In the genomic region with DNA sequence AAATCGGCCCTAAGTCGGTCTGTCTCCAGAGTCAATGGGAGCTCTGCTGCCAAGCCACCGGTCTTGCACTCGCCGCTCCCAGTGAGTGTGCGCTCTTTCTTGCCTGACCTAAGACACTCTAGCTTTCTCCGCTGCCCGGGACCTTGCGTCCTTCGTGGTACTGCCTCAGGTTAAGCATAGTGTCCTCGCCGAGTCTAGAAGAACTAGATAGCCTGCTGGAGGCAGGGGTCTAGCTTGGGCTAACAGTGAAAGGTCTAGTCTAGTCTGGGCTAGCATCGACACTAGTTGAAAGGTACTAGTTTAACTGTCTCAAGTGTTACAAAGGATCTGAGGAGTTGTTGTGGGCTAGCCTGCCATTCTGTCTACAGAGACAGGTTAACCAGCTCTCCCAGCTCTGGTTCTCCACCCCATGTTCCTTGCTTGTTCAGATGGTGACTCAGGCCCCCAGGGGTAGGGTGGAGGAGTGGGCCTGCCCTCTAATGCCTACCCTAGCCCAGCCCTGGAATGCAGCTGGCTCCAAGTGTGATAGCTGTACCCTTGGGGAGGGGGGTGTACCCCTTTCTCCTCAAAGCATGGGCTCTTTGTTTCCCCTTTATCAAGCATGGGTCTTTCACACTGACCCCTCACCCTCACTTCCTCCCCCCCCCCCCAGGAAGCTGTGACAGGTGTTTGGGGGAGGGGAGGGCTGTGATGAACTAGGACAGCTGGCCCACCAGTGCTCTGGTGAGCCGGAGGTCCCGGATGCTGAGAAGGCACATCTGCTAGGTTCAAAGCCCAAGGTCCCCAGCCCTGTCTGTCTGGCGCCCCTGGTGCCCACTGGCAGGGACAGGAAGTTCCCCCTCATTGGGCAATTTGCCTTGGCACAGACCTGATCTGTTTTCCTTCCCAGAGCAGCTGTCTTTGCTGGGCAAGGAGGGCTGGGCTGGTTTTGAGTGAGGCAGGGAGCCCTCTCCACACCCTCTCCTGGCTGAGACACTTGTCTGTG, we compare ENCODE assay signal across 8 mouse cellular contexts. TPM values are rescaled to one million over a fixed set of nuclear protein-coding genes. Genes with fewer than 3 reads are reported as not detected.
DNase-seq lines count a peak whose midpoint lies in the region; ATAC-seq and TF ChIP-seq lines count a peak whose summit lies in the region.

A gene (minus strand): TSS at position 934 of the 985 bp plus-strand sequence.

- H3K4me1 ChIP-seq in limb, embryonic 14.5 days (ENCODE audit: control insufficient read depth, insufficient read depth, low read length), result peaks cover 15% of the 10 kb centered on the region
- peaks cover 36% of the 10 kb centered on the region for H3K4me1 ChIP-seq in midbrain, embryonic 14.5 days (ENCODE audit: control insufficient read depth, insufficient read depth, low read length)
- H3K4me1 ChIP-seq in stomach, postnatal 0 days (replicated peaks; ENCODE audit: control insufficient read depth, insufficient read depth), result peaks cover 4% of the 10 kb centered on the region

- H3K27ac ChIP-seq in limb, embryonic 14.5 days (replicated peaks; ENCODE audit: low read depth, low read length), result peak within 1 kb of the TSS; percentile 87
- peak within 1 kb of the TSS; percentile 95 for H3K27ac ChIP-seq in midbrain, embryonic 14.5 days (replicated peaks; ENCODE audit: low read depth, low read length)
- peak within 1 kb of the TSS; percentile 93 for H3K27ac ChIP-seq in stomach, postnatal 0 days (replicated peaks)

- no peaks in the 10 kb centered on the region for H3K27me3 ChIP-seq in limb, embryonic 14.5 days (ENCODE audit: control insufficient read depth, insufficient read depth, low read length)
- no peaks in the 10 kb centered on the region for H3K27me3 ChIP-seq in midbrain, embryonic 14.5 days (ENCODE audit: control insufficient read depth, insufficient read depth, low read length)
- no peaks in the 10 kb centered on the region for H3K27me3 ChIP-seq in stomach, postnatal 0 days (ENCODE audit: control insufficient read depth, insufficient read depth, low read length)

- TF ChIP-seq EP300 in stomach, postnatal 0 days (optimal IDR thresholded peaks at IDR 0.05), result no peak

- peaks cover 14% of the 10 kb centered on the region; the same call in 1 of the 2 replicates for H3K36me3 ChIP-seq in limb, embryonic 14.5 days (ENCODE audit: control insufficient read depth, insufficient read depth, low read length)
- H3K36me3 ChIP-seq in midbrain, embryonic 14.5 days (ENCODE audit: control insufficient read depth, insufficient read depth, low read length), result peaks cover 22% of the 10 kb centered on the region
- H3K36me3 ChIP-seq in stomach, postnatal 0 days (ENCODE audit: control insufficient read depth, insufficient read depth, low read length), result peaks cover 6% of the 10 kb centered on the region

- DNase-seq in layer of hippocampus, adult 11-12 months (ENCODE audit: low spot score), result peak; percentile 71
- DNase-seq in layer of hippocampus, adult 9-10 months (ENCODE audit: low spot score), result no peak
- peak; percentile 61 for DNase-seq in kidney, adult 11 months
- DNase-seq in limb, embryonic 14.5 days (ENCODE audit: low spot score), result peak; percentile 78
- DNase-seq in midbrain, embryonic 14.5 days, result peak; percentile 83
- peak; percentile 67 for DNase-seq in stomach, postnatal 0 days (ENCODE audit: low spot score)

- no peaks in the 10 kb centered on the region for H3K9me3 ChIP-seq in limb, embryonic 14.5 days (ENCODE audit: control insufficient read depth, low read length)
- H3K9me3 ChIP-seq in midbrain, embryonic 14.5 days (ENCODE audit: control insufficient read depth, low read length), result no peaks in the 10 kb centered on the region
- no peaks in the 10 kb centered on the region for H3K9me3 ChIP-seq in stomach, postnatal 0 days (ENCODE audit: control insufficient read depth, low read length)

- TF ChIP-seq CTCF in stomach, postnatal 0 days (IDR thresholded peaks at IDR 0.05; ENCODE audit: low read depth), result peak; percentile 57

- WGBS in limb, embryonic 14.5 days, result 1% methylated on average over 16 of the region's 16 CpGs
- WGBS in midbrain, embryonic 14.5 days, result under 1% methylated on average over 16 of the region's 16 CpGs
- WGBS in stomach, postnatal 0 days, result under 1% methylated on average over 16 of the region's 16 CpGs

- H3K4me3 ChIP-seq in limb, embryonic 14.5 days (replicated peaks; ENCODE audit: low read length), result peak within 1 kb of the TSS; percentile 67
- H3K4me3 ChIP-seq in midbrain, embryonic 14.5 days (replicated peaks; ENCODE audit: low read depth, low read length), result peak within 1 kb of the TSS; percentile 74
- H3K4me3 ChIP-seq in stomach, postnatal 0 days (ENCODE audit: low read depth, low read length), result peak within 1 kb of the TSS; percentile 65

- H3K9ac ChIP-seq in limb, embryonic 14.5 days (ENCODE audit: low read depth, low read length, severe bottlenecking), result peak within 1 kb of the TSS; percentile 69
- peak within 1 kb of the TSS; percentile 79 for H3K9ac ChIP-seq in midbrain, embryonic 14.5 days (replicated peaks; ENCODE audit: low read length)
- peak within 1 kb of the TSS; percentile 69 for H3K9ac ChIP-seq in stomach, postnatal 0 days (ENCODE audit: low read length)

- H3K4me2 ChIP-seq in limb, embryonic 14.5 days (replicated peaks; ENCODE audit: low read depth, low read length, severe bottlenecking), result peak within 1 kb of the TSS; percentile 86
- peak within 1 kb of the TSS; percentile 78 for H3K4me2 ChIP-seq in midbrain, embryonic 14.5 days (ENCODE audit: low read length)
- peak within 1 kb of the TSS; percentile 74 for H3K4me2 ChIP-seq in stomach, postnatal 0 days (replicated peaks; ENCODE audit: low read depth)

- TF ChIP-seq POLR2A in limb, embryonic 14.5 days (IDR thresholded peaks at IDR 0.05; ENCODE audit: borderline replicate concordance, extremely low read depth, insufficient read depth, insufficient read length), result no peak

- peak; percentile 16 for ATAC-seq in common myeloid progenitor, adult 5-6 weeks (replicated peaks; ENCODE audit: low read depth, poor library complexity, severe bottlenecking)
- ATAC-seq in granulocyte monocyte progenitor cell, adult 5-6 weeks (replicated peaks; ENCODE audit: poor library complexity, severe bottlenecking), result peak; percentile 18
- no peak for ATAC-seq in limb, embryonic 14.5 days (ENCODE audit: low FRiP score, low read depth)
- no peak for ATAC-seq in midbrain, embryonic 14.5 days (ENCODE audit: low FRiP score, low TSS enrichment)
- no peak for ATAC-seq in stomach, postnatal 0 days (ENCODE audit: low FRiP score, low TSS enrichment)

RNA-seq across cellular contexts. Expression of the gene that starts here (rescaled TPM):
- total RNA-seq in common myeloid progenitor, adult 5-6 weeks (2017), result 7.5 and 10.6 TPM in 2 replicates
- 8.0 and 14.6 TPM in 2 replicates for total RNA-seq in granulocyte monocyte progenitor cell, adult 5-6 weeks (2014; fragmentation: Nextera tagmentation)
- 7.1 and 10.9 TPM in 2 replicates for total RNA-seq in granulocyte monocyte progenitor cell, adult 5-6 weeks (2017)
- polyA plus RNA-seq in limb, embryonic 14.5 days (2012; rRNA removed), result 80.6 and 102 TPM in 2 replicates
- 36.6 and 42.4 TPM in 2 replicates for polyA plus RNA-seq in limb, embryonic 14.5 days (2014; fragmentation: Nextera tagmentation; extraction: Ambion mirVana)
- polyA plus RNA-seq in midbrain, embryonic 14.5 days (2014; fragmentation: Nextera tagmentation; extraction: Ambion mirVana), result 6.3 and 8.8 TPM in 2 replicates
- 30.0 and 33.2 TPM in 2 replicates for polyA plus RNA-seq in stomach, postnatal 0 days (2015; fragmentation: Nextera tagmentation; extraction: Ambion mirVana)

Comparison
In these comparisons a context has a peak if more than half of its experiments do, and no peak if none do; other contexts are left out.
1. ATAC-seq: peak in common myeloid progenitor, adult 5-6 weeks (single experiment) and granulocyte monocyte progenitor cell, adult 5-6 weeks (single experiment); none in limb, embryonic 14.5 days (single experiment), midbrain, embryonic 14.5 days (single experiment) and stomach, postnatal 0 days (single experiment).
2. Peak in every context shown above with its lines, with median percentiles within 50 percentile points of each other: H3K27ac ChIP-seq, H3K4me2 ChIP-seq, H3K4me3 ChIP-seq and H3K9ac ChIP-seq.